Mouse (Mus musculus): ENCODE data around the gene Tmc3.

DNA sequence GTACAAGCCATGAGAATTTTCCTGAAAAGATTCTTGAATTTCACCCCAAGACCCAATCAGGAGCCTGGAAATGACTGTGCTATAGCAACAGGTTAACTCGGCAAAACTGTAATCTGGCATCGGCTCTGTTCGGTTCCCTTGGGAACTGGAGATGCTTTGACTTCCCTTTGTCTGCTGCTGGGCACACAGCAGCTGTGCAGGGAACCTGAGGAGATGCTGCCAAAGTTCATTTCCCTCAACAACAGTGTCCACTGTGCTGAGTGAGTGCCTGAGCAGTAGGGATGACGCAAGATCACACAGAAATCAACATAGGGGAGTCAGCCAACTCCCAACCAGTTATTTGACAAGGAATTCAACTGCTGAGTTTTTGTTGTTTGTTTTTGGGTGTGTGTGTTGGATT, 3.8 kb upstream of the Tmc3 start:
- TF ChIP-seq POLR2A (IDR thresholded peaks at IDR 0.05; ENCODE audit: low read depth, low read length) (no peak), CTCF (IDR thresholded peaks at IDR 0.05; ENCODE audit: extremely low read depth, insufficient read depth, insufficient read length, insufficient replicate concordance) (no peak)
